Mouse (Mus musculus) liver, postnatal 0 days (tissue): ENCODE data around the gene Raver2.

Experiments used
- CTCF ChIP-seq: sonication (generic); IDR thresholded peaks from 2 replicates; pipeline ENCODE4 v1.5.1; 2016; ENCODE audit warnings: antibody characterized with exemption, low read depth
- EP300 ChIP-seq: IDR thresholded peaks from 2 replicates; pipeline ENCODE4 v1.6.1; 2016; ENCODE audit warnings: antibody characterized with exemption, low read depth, mild to moderate bottlenecking

DNA sequence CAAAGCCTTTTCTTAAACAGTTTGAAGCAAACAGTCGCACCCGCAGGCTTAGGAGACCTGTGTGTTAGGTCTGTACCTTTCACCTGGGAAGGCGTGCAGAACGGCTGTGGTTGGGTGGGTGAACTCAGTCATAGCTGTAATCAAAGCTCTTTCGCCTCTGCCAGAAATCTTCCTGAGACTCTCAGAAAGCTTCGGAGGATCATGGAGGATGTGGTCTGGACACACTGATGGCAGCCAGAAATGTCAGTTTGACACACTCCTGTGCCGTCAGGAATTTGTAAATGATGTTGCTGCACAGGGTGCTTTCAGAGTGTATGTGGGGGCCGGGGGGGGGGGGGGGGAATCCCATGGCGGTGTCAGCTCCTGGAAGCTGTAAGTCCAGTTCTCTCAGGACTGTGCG lies 24.5 kb downstream of the Raver2 start:
- TF ChIP-seq CTCF (no peak), EP300 (no peak)
